Mouse (Mus musculus): ENCODE measurements around the gene Cd9. TPM values are rescaled to one million over a fixed set of nuclear protein-coding genes. Genes with fewer than 3 reads are reported as not detected.

Gene Cd9
- polyA plus RNA-seq, 1 experiment = not detected

- 36% methylated on average over 12 of the region's 12 CpGs for WGBS
- peaks cover 24% of the 10 kb centered on the region for H3K4me1 ChIP-seq (ENCODE audit: control insufficient read depth, insufficient read depth, low read length)
- no peak overlapping the region for H3K4me3 ChIP-seq (ENCODE audit: insufficient read depth, low read depth, low read length)
- no peak overlapping the region for H3K27ac ChIP-seq (ENCODE audit: insufficient read depth, low read depth, low read length)
- TF ChIP-seq POLR2A (IDR thresholded peaks at IDR 0.05; ENCODE audit: insufficient read depth, low read depth, low read length) (no peak), CTCF (IDR thresholded peaks at IDR 0.05; ENCODE audit: insufficient read depth, low read depth, low read length) (no peak)
These were observed 13.9 kb downstream of the Cd9 start for GRCm38 (mm10) chr6:125480396-125481361.

- peaks cover 24% of the 10 kb centered on the region for H3K4me1 ChIP-seq (ENCODE audit: control insufficient read depth, insufficient read depth, low read length)
- no peak overlapping the region for H3K27ac ChIP-seq (ENCODE audit: insufficient read depth, low read depth, low read length)
- H3K4me3 ChIP-seq (ENCODE audit: insufficient read depth, low read depth, low read length) = no peak overlapping the region
- 93% methylated on average over 9 of the region's 9 CpGs for WGBS
- TF ChIP-seq POLR2A (IDR thresholded peaks at IDR 0.05; ENCODE audit: insufficient read depth, low read depth, low read length) = no peak
- no peak for TF ChIP-seq CTCF (IDR thresholded peaks at IDR 0.05; ENCODE audit: insufficient read depth, low read depth, low read length)
These were observed 15.2 kb downstream of the Cd9 start for GRCm38 (mm10) chr6:125479359-125479758.

- peaks cover 18% of the 10 kb centered on the region for H3K4me1 ChIP-seq (ENCODE audit: control insufficient read depth, insufficient read depth, low read length)
- TF ChIP-seq POLR2A (IDR thresholded peaks at IDR 0.05; ENCODE audit: insufficient read depth, low read depth, low read length) (no peak), CTCF (IDR thresholded peaks at IDR 0.05; ENCODE audit: insufficient read depth, low read depth, low read length) (no peak)
- no peak overlapping the region for H3K27ac ChIP-seq (ENCODE audit: insufficient read depth, low read depth, low read length)
- WGBS = 88% methylated on average over 16 of the region's 16 CpGs
- no peak overlapping the region for H3K4me3 ChIP-seq (ENCODE audit: insufficient read depth, low read depth, low read length)
These were observed 16.2 kb downstream of the Cd9 start for GRCm38 (mm10) chr6:125478135-125479128.

GRCm38 (mm10) chr6:125476826-125477589 is 17.6 kb downstream of the Cd9 start:
- no peak overlapping the region for H3K27ac ChIP-seq (ENCODE audit: insufficient read depth, low read depth, low read length)
- no peak for TF ChIP-seq POLR2A (IDR thresholded peaks at IDR 0.05; ENCODE audit: insufficient read depth, low read depth, low read length)
- WGBS = 61% methylated on average over 9 of the region's 9 CpGs
- H3K4me3 ChIP-seq (ENCODE audit: insufficient read depth, low read depth, low read length) = no peak overlapping the region
- H3K4me1 ChIP-seq (ENCODE audit: control insufficient read depth, insufficient read depth, low read length) = peaks cover 11% of the 10 kb centered on the region

DNA sequence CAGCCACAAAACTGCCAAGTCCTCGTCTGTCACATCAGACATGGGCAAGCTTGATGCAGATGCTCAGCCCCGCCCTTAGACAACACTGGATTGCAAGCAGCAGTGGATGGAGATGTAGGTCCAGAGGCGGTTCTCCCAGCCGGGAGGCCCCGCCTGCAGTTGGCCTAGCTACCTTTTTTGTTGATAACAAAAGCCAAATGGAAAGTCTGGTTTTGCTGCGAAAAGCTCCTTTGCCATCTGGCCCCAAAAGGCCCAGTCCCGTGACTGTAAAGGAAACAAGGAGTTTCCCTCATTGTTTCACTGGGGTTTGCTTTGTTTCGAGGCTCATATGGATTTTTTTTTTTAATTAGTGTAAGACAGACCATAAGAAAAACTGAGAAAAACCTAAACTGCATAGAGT is 18.5 kb downstream of the Cd9 start:
- WGBS = 62% methylated on average over 8 of the region's 8 CpGs
- Histone ChIP-seq H3K4me3 (ENCODE audit: insufficient read depth, low read depth, low read length) (no peak overlapping the region), H3K27ac (ENCODE audit: insufficient read depth, low read depth, low read length) (no peak overlapping the region), H3K4me1 (ENCODE audit: control insufficient read depth, insufficient read depth, low read length) (peaks cover 14% of the 10 kb centered on the region)
- TF ChIP-seq CTCF (IDR thresholded peaks at IDR 0.05; ENCODE audit: insufficient read depth, low read depth, low read length) = no peak
- no peak for TF ChIP-seq POLR2A (IDR thresholded peaks at IDR 0.05; ENCODE audit: insufficient read depth, low read depth, low read length)

- no peak overlapping the region for H3K4me3 ChIP-seq (ENCODE audit: insufficient read depth, low read depth, low read length)
- peaks cover 6% of the 10 kb centered on the region for H3K4me1 ChIP-seq (ENCODE audit: control insufficient read depth, insufficient read depth, low read length)
- H3K27ac ChIP-seq (ENCODE audit: insufficient read depth, low read depth, low read length) = no peak overlapping the region
- WGBS = 57% methylated on average over 1 of the region's 1 CpGs
- no peak for TF ChIP-seq POLR2A (IDR thresholded peaks at IDR 0.05; ENCODE audit: insufficient read depth, low read depth, low read length)
- no peak for TF ChIP-seq CTCF (IDR thresholded peaks at IDR 0.05; ENCODE audit: insufficient read depth, low read depth, low read length)
These were observed 19.4 kb downstream of the Cd9 start for GRCm38 (mm10) chr6:125475184-125475583.

- 76% methylated on average over 5 of the region's 5 CpGs for WGBS
- Histone ChIP-seq H3K4me3 (ENCODE audit: insufficient read depth, low read depth, low read length) (no peak overlapping the region), H3K4me1 (ENCODE audit: control insufficient read depth, insufficient read depth, low read length) (peaks cover 6% of the 10 kb centered on the region), H3K27ac (ENCODE audit: insufficient read depth, low read depth, low read length) (no peak overlapping the region)
- no peak for TF ChIP-seq POLR2A (IDR thresholded peaks at IDR 0.05; ENCODE audit: insufficient read depth, low read depth, low read length)
- no peak for TF ChIP-seq CTCF (IDR thresholded peaks at IDR 0.05; ENCODE audit: insufficient read depth, low read depth, low read length)
These were observed 20.7 kb downstream of the Cd9 start for GRCm38 (mm10) chr6:125473939-125474338.

- Histone ChIP-seq H3K27ac (ENCODE audit: insufficient read depth, low read depth, low read length) (no peak overlapping the region), H3K4me1 (ENCODE audit: control insufficient read depth, insufficient read depth, low read length) (peaks cover 12% of the 10 kb centered on the region), H3K4me3 (ENCODE audit: insufficient read depth, low read depth, low read length) (no peak overlapping the region)
- 91% methylated on average over 9 of the region's 9 CpGs for WGBS
- TF ChIP-seq POLR2A (IDR thresholded peaks at IDR 0.05; ENCODE audit: insufficient read depth, low read depth, low read length) (no peak), CTCF (IDR thresholded peaks at IDR 0.05; ENCODE audit: insufficient read depth, low read depth, low read length) (no peak)
These were observed 21.3 kb downstream of the Cd9 start for GRCm38 (mm10) chr6:125473321-125473721.

Measured in olfactory bulb, adult 2 months (tissue).